Mouse (Mus musculus) midbrain, embryonic 12.5 days (tissue): Measurements from ENCODE around the gene Hgd. TPM values are rescaled to one million over a fixed set of nuclear protein-coding genes. Genes with fewer than 3 reads are reported as not detected.
A peak's percentile ranks its signal among the peaks of the same experiment; 100 is the strongest.

Source experiments
- ATAC-seq: fragments of 200-750 bp; cut with Nextera tagmentation; 2 replicates; pipeline ENCODE4 v1.8.0; 2017; ENCODE audit warnings: low read depth, moderate TSS enrichment, moderate library complexity; ENCODE audit not compliant: low FRiP score
- H3K27ac ChIP-seq: fragments of 300-500 bp; sonication (generic); replicated peaks from 2 replicates; pipeline ENCODE4 v1.5.1; 2016; ENCODE audit warnings: mild to moderate bottlenecking
- H3K27me3 ChIP-seq: fragments of 300-500 bp; sonication (generic); 2 replicates; pipeline ENCODE4 v1.6.1; 2016; ENCODE audit warnings: mild to moderate bottlenecking
- H3K36me3 ChIP-seq: fragments of 300-500 bp; sonication (generic); 2 replicates; pipeline ENCODE4 v1.6.1; 2016
- H3K4me1 ChIP-seq: fragments of 300-500 bp; sonication (generic); 2 replicates; pipeline ENCODE4 v1.6.1; 2016
- H3K4me2 ChIP-seq: fragments of 300-500 bp; sonication (generic); replicated peaks from 2 replicates; pipeline ENCODE4 v1.6.1; 2016; ENCODE audit warnings: mild to moderate bottlenecking, moderate library complexity
- H3K4me3 ChIP-seq: fragments of 300-500 bp; sonication (generic); 2 replicates; pipeline ENCODE4 v1.5.1; 2016; ENCODE audit warnings: mild to moderate bottlenecking
- H3K9ac ChIP-seq: fragments of 300-500 bp; sonication (generic); replicated peaks from 2 replicates; pipeline ENCODE4 v1.6.1; 2016; ENCODE audit warnings: mild to moderate bottlenecking, moderate library complexity
- H3K9me3 ChIP-seq: fragments of 300-500 bp; sonication (generic); 2 replicates; pipeline ENCODE4 v1.6.1; 2016; ENCODE audit warnings: mild to moderate bottlenecking
- WGBS: fragments of 180-500 bp; shearing (Covaris S2); methylation state at CpG from one replicate; pipeline ENCODE4 v1.1.7; 2016; 5-methylcytosine and 5-hydroxymethylcytosine counted together
- polyA plus RNA-seq: library from polyadenylated mRNA; unstranded; fragments of >200 nt; fragmentation: Nextera tagmentation; extraction: Ambion mirVana; gene quantifications from 2 replicates; pipeline ENCODE4 v1.2.1, GENCODE M21; 2016

Hgd gene
- polyA plus RNA-seq, 1 experiment from 2014 or later, result not detected

GRCm38 (mm10) chr16:37583801-37584200, 3.8 kb downstream of the Hgd start:
- H3K4me2 ChIP-seq, result peak overlapping the region; percentile 36
- 28% methylated on average over 6 of the region's 6 CpGs for WGBS

GRCm38 (mm10) chr16:37584218-37585035, 4.5 kb downstream of the Hgd start:
- peak overlapping the region; percentile 36 for H3K4me2 ChIP-seq
- H3K27ac ChIP-seq, result peak overlapping the region; percentile 96
- H3K4me1 ChIP-seq, result peaks cover 36% of the 10 kb centered on the region
- H3K9me3 ChIP-seq, result no peaks in the 10 kb centered on the region
- peak overlapping the region; percentile 51 for H3K9ac ChIP-seq
- no peaks in the 10 kb centered on the region for H3K36me3 ChIP-seq
- no peaks in the 10 kb centered on the region for H3K27me3 ChIP-seq
- under 1% methylated on average over 25 of the region's 25 CpGs for WGBS
- peak overlapping the region; percentile 22 for H3K4me3 ChIP-seq
- peak; percentile 91 for ATAC-seq

More at GRCm38 (mm10) chr16:37583801-37584200, 3.8 kb downstream of the Hgd start:
- H3K9ac ChIP-seq, result peak overlapping the region; percentile 51; the same call in 1 of the 2 replicates
- H3K9me3 ChIP-seq, result no peaks in the 10 kb centered on the region
- H3K27ac ChIP-seq, result peak overlapping the region; percentile 96
- H3K4me1 ChIP-seq, result peaks cover 36% of the 10 kb centered on the region
- H3K4me3 ChIP-seq, result no peak overlapping the region
- H3K36me3 ChIP-seq, result no peaks in the 10 kb centered on the region
- no peaks in the 10 kb centered on the region for H3K27me3 ChIP-seq
- no peak for ATAC-seq

GRCm38 (mm10) chr16:37585129-37585563, 5.2 kb downstream of the Hgd start:
- WGBS, result 33% methylated on average over 8 of the region's 8 CpGs
- H3K9ac ChIP-seq, result peak overlapping the region; percentile 51; the same call in 1 of the 2 replicates
- no peak overlapping the region for H3K4me3 ChIP-seq
- no peaks in the 10 kb centered on the region for H3K9me3 ChIP-seq
- H3K4me1 ChIP-seq, result peaks cover 37% of the 10 kb centered on the region
- H3K4me2 ChIP-seq, result peak overlapping the region; percentile 36
- no peaks in the 10 kb centered on the region for H3K36me3 ChIP-seq
- ATAC-seq, result peak; percentile 42
- no peaks in the 10 kb centered on the region for H3K27me3 ChIP-seq
- peak overlapping the region; percentile 96 for H3K27ac ChIP-seq

GRCm38 (mm10) chr16:37590921-37591320, 11.0 kb downstream of the Hgd start:
- Histone ChIP-seq H3K36me3 (no peaks in the 10 kb centered on the region), H3K4me2 (no peak overlapping the region), H3K9ac (no peak overlapping the region), H3K27me3 (no peaks in the 10 kb centered on the region), H3K4me1 (0 out of 2 replicates have a peak, but pooled peaks cover 4% of the 10 kb centered on the region), H3K27ac (no peak overlapping the region), H3K9me3 (no peaks in the 10 kb centered on the region), H3K4me3 (no peak overlapping the region)
- no peak for ATAC-seq
- 97% methylated on average over 3 of the region's 3 CpGs for WGBS

GRCm38 (mm10) chr16:37591551-37591950, 11.6 kb downstream of the Hgd start:
- Histone ChIP-seq H3K4me3 (no peak overlapping the region), H3K4me2 (no peak overlapping the region), H3K36me3 (no peaks in the 10 kb centered on the region), H3K9me3 (no peaks in the 10 kb centered on the region), H3K4me1 (0 out of 2 replicates have a peak, but pooled peaks cover 4% of the 10 kb centered on the region), H3K9ac (no peak overlapping the region), H3K27ac (no peak overlapping the region), H3K27me3 (no peaks in the 10 kb centered on the region)
- 93% methylated on average over 8 of the region's 8 CpGs for WGBS
- no peak for ATAC-seq

- ATAC-seq, result no peak
- WGBS, result 66% methylated on average over 5 of the region's 5 CpGs
These were observed 17.5 kb downstream of the Hgd start for GRCm38 (mm10) chr16:37597412-37597811.

GRCm38 (mm10) chr16:37598463-37598862, 18.5 kb downstream of the Hgd start:
- Histone ChIP-seq H3K27me3 (no peaks in the 10 kb centered on the region), H3K4me3 (no peak overlapping the region), H3K9ac (no peak overlapping the region), H3K4me2 (no peak overlapping the region), H3K27ac (no peak overlapping the region), H3K4me1 (no peaks in the 10 kb centered on the region), H3K9me3 (no peaks in the 10 kb centered on the region), H3K36me3 (no peaks in the 10 kb centered on the region)
- WGBS, result 89% methylated on average over 7 of the region's 7 CpGs
- ATAC-seq, result no peak

More at GRCm38 (mm10) chr16:37597412-37597811, 17.5 kb downstream of the Hgd start:
- Histone ChIP-seq H3K27ac (no peak overlapping the region), H3K9me3 (no peaks in the 10 kb centered on the region), H3K9ac (no peak overlapping the region), H3K4me1 (no peaks in the 10 kb centered on the region), H3K36me3 (no peaks in the 10 kb centered on the region), H3K27me3 (no peaks in the 10 kb centered on the region), H3K4me3 (no peak overlapping the region), H3K4me2 (no peak overlapping the region)

GRCm38 (mm10) chr16:37599326-37599725, 19.4 kb downstream of the Hgd start:
- Histone ChIP-seq H3K4me2 (no peak overlapping the region), H3K9ac (no peak overlapping the region), H3K27me3 (no peaks in the 10 kb centered on the region), H3K4me1 (no peaks in the 10 kb centered on the region), H3K9me3 (no peaks in the 10 kb centered on the region), H3K36me3 (no peaks in the 10 kb centered on the region), H3K4me3 (no peak overlapping the region), H3K27ac (no peak overlapping the region)
- 83% methylated on average over 3 of the region's 3 CpGs for WGBS
- no peak for ATAC-seq

- H3K36me3 ChIP-seq, result no peaks in the 10 kb centered on the region
- H3K4me2 ChIP-seq, result no peak overlapping the region
- no peak overlapping the region for H3K4me3 ChIP-seq
- no peaks in the 10 kb centered on the region for H3K4me1 ChIP-seq
- no peak overlapping the region for H3K9ac ChIP-seq
- ATAC-seq, result no peak
- H3K9me3 ChIP-seq, result no peaks in the 10 kb centered on the region
- WGBS, result 88% methylated on average over 1 of the region's 1 CpGs
- H3K27me3 ChIP-seq, result no peaks in the 10 kb centered on the region
- no peak overlapping the region for H3K27ac ChIP-seq
These were observed 23.5 kb downstream of the Hgd start for GRCm38 (mm10) chr16:37603431-37603830.

- ATAC-seq, result no peak
- Histone ChIP-seq H3K36me3 (no peaks in the 10 kb centered on the region), H3K4me1 (no peaks in the 10 kb centered on the region)
These were observed 24.3 kb downstream of the Hgd start for GRCm38 (mm10) chr16:37604243-37604642.

GRCm38 (mm10) chr16:37610333-37610732, 30.4 kb downstream of the Hgd start:
- no peaks in the 10 kb centered on the region for H3K27me3 ChIP-seq
- H3K27ac ChIP-seq, result no peak overlapping the region
- H3K9me3 ChIP-seq, result no peaks in the 10 kb centered on the region
- no peaks in the 10 kb centered on the region for H3K4me1 ChIP-seq
- no peak overlapping the region for H3K9ac ChIP-seq
- H3K4me3 ChIP-seq, result no peak overlapping the region
- H3K36me3 ChIP-seq, result no peaks in the 10 kb centered on the region
- WGBS, result 83% methylated on average over 8 of the region's 8 CpGs
- no peak overlapping the region for H3K4me2 ChIP-seq
- no peak for ATAC-seq

More at GRCm38 (mm10) chr16:37604243-37604642, 24.3 kb downstream of the Hgd start:
- WGBS, result 87% methylated on average over 6 of the region's 6 CpGs
- Histone ChIP-seq H3K27me3 (no peaks in the 10 kb centered on the region), H3K4me3 (no peak overlapping the region), H3K4me2 (no peak overlapping the region), H3K27ac (no peak overlapping the region), H3K9ac (no peak overlapping the region), H3K9me3 (no peaks in the 10 kb centered on the region)

- WGBS, result 87% methylated on average over 7 of the region's 7 CpGs
- no peaks in the 10 kb centered on the region for H3K36me3 ChIP-seq
- no peaks in the 10 kb centered on the region for H3K27me3 ChIP-seq
- no peak overlapping the region for H3K27ac ChIP-seq
- no peak overlapping the region for H3K9ac ChIP-seq
- ATAC-seq, result no peak
- no peaks in the 10 kb centered on the region for H3K4me1 ChIP-seq
- no peak overlapping the region for H3K4me2 ChIP-seq
- H3K9me3 ChIP-seq, result no peaks in the 10 kb centered on the region
- no peak overlapping the region for H3K4me3 ChIP-seq
These were observed 31.1 kb downstream of the Hgd start for GRCm38 (mm10) chr16:37611072-37611471.
